Mouse (Mus musculus): ENCODE data around the gene Cxcl15. TPM values are rescaled to one million over a fixed set of nuclear protein-coding genes. Genes with fewer than 3 reads are reported as not detected.

The Cxcl15 gene
- total RNA-seq (2022), result not detected

GRCm38 (mm10) chr5:90794195-90794625 lies at the start of gene Cxcl15:
Gene Cxcl15, plus strand, starts transcription at chr5:90794534.
- DNase-seq (ENCODE audit: low spot score in 2 of 2), result no peak

DNA sequence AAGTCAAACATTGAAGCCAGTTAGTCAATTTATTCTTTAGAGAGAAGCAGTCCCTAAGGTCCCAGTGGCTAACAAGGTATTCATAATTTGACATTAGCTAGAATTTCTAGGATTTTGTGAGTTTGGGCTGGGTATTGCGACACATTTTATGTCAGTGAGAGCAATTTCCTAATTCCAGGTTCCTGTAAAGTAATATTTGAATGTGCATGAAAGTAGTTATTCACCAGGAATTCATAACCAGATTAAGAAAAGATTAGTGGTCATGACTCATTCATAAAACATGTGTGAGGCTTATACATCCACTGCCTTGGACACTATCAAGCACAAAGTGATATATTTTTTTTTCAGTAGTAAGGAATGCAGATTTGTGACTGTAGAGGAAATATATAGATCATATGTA lies 40.4 kb upstream of the Cxcl15 start:
- no peak for DNase-seq (ENCODE audit: low spot score in 2 of 2)

GRCm38 (mm10) chr5:90758020-90758605 lies 36.2 kb upstream of the Cxcl15 start:
- no peak for DNase-seq (ENCODE audit: low spot score in 2 of 2)

DNA sequence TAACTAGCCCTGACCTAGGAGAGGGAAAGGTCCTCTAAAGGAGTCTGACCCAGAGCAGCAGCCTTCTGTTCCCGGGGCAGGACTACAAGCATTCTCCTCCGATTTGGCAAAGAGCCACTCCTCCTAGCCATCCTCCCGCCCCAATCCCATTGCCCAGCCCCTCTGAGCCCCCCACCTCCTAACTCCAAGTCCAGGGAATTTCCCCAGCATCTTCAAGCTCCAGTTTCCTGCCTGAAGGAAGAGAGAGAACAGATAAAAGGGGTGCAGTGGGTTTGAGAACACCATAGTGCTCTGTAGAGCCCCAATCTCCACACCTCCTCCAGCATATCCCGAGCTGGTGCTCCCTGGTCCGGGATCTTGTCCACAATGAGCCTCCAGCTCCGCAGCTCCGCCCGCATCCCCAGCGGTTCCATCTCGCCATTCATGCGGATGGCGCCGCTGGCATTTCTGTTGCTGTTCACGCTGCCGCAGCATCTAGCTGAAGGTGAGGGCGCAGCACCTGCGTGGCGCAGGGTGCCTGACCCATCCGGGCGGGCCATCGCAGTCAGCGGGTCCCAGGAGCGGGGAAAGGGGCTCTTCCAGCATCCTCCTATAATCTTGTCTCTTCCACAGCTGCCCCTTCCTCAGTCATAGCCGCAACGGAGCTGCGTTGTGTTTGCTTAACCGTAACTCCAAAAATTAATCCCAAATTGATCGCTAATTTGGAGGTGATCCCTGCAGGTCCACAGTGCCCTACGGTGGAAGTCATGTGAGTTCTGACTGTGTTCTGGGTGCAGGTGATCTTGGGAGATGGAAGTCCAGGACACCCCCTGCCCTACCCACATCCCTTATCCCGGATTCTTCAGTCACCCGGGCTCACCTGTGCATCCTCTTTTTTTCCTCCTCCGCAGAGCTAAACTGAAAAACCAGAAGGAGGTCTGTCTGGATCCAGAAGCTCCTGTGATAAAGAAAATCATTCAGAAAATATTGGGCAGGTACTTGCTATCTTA lies 35.0 kb upstream of the Cxcl15 start, which contains the start of gene Cxcl5:
Gene Cxcl5 (plus strand): TSS at position 284 of the 989 bp plus-strand sequence.
- DNase-seq (ENCODE audit: low spot score in 2 of 2), result no peak

DNA sequence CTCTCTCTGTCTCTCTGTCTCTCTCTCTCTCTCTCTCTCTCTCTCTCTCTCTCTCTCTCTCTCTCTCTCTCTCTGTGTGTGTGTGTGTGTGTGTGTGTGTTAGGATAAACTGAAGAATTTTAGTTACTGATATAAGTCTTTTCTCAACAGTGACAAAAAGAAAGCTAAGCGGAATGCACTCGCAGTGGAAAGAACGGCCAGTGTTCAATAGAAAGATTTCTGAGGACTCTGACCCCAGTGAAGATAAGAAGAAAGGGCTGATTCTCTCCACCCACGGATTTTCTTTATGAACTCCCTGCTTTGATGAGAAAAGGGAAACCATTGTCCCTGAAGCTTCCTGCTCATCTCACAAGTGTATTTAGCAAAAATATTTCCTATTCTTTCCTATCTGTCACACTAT lies 34.0 kb upstream of the Cxcl15 start:
- DNase-seq (ENCODE audit: low spot score in 2 of 2), result no peak

GRCm38 (mm10) chr5:90760844-90761243 lies 33.5 kb upstream of the Cxcl15 start:
- no peak for DNase-seq (ENCODE audit: low spot score in 2 of 2)

DNA sequence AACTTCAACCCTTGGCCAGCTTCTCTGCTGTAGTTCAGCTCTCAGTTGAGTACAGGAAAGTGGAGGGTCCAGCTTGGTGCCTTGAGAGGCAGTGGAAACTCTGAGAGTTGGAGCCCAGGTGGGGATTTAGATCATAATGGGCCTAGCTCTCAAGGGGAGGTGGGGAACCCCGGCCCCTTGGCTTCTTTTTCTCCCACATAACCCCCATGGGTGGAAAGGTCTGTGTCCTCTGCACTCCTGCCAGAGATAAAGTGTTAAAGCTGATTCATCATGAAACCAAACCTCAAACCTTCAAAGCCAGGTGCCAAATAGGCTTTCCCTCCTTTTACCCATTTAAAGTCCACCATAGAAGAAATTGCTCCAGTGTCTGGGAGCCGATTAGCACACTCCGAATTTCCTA lies 32.5 kb upstream of the Cxcl15 start:
- no peak for DNase-seq (ENCODE audit: low spot score in 2 of 2)

DNA sequence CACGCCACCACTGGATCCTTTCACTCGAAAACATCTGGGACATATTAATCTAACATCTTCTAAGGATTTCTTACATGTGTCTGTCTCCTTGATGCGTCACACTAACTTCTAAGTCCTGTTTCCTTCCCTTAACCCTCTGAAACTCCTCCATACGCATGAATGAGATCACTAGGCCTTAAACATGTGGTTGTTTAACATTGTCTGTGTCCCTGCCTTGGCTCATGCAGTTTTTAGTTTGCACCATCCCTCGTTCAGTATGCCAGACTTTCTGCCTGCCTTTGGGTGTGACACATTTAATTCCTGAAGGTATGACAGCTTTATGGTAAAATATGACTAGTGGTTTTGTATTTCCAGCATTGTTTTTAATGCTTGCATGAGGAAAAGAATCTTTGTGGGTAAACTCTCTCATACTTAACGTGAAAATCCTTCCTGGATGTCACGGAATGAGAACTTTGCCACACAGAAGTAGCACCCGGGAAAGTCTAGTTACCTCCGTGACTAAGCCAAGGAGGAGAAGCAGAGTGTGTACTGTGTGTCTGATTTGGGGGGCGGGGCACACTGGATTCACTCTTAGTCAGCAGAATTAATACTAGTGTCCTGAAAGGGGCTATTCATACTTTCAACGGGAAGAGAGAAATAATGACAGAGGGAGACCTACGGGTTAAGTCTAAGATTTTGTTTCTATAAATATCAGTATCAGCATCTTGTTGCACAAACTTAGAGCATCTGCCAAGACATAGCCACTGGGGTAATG lies 30.2 kb upstream of the Cxcl15 start:
- DNase-seq (ENCODE audit: low spot score in 2 of 2), result no peak

DNA sequence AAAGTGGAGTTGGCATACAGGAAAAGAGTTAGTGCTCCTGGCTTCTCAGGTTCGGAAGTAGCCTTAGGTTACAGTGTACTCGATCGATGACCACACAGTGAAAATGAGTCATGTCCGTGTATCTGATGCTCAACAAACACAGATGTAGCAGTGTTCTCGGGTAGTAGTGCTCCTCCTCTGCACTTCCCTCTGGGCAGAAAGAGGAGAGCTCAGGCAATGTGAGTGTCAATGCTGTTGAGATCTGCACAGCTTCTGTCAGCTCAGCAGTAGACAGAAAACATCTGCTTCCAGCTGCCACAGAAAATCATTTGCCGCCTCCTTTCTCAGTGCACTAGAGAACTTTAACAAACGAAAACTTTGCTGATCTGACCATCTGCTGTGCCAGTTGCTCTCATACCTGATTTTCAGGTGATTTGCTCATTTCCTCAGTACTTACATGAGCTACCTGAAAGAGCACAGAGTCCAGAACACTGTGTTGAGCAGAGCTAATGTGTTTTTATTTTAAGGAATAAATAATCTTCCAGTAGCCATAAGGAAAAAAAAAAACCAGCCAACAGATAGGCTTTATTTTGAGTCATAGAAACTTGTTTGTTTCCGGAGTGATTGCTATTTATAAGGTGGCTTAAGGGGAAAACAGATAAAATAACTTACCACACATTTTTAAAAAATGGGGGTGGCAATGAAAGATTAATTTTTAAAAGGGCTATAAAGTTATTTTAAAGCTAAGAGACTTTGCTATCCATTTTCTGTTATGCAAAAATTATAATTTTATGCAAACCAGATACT lies 28.3 kb upstream of the Cxcl15 start:
- no peak for DNase-seq (ENCODE audit: low spot score in 2 of 2)

GRCm38 (mm10) chr5:90768218-90768617 lies 26.1 kb upstream of the Cxcl15 start, which contains the start of gene Ppbp:
Gene Ppbp, plus strand, starts transcription at chr5:90768518.
- no peak for DNase-seq (ENCODE audit: low spot score in 2 of 2)

DNA sequence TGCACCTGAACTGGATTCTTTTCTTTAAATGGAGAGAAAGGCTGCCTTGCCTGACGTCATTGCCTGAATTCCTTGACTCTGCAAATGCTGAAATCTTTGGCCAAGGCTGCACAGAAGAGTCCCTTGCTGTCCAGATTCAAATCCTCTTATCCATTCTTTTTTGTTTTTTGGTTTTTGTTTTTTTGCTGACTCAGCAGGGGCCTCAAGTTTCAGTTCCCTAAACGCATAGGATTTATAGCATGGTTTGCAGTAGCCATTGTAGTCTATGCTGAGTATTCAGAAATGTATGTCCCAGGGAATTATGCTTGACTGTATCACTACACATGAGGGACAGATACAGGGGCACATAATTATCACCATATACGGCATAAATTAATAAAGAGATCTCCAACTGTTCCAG lies 23.0 kb upstream of the Cxcl15 start:
- DNase-seq (ENCODE audit: low spot score in 2 of 2), result no peak

DNA sequence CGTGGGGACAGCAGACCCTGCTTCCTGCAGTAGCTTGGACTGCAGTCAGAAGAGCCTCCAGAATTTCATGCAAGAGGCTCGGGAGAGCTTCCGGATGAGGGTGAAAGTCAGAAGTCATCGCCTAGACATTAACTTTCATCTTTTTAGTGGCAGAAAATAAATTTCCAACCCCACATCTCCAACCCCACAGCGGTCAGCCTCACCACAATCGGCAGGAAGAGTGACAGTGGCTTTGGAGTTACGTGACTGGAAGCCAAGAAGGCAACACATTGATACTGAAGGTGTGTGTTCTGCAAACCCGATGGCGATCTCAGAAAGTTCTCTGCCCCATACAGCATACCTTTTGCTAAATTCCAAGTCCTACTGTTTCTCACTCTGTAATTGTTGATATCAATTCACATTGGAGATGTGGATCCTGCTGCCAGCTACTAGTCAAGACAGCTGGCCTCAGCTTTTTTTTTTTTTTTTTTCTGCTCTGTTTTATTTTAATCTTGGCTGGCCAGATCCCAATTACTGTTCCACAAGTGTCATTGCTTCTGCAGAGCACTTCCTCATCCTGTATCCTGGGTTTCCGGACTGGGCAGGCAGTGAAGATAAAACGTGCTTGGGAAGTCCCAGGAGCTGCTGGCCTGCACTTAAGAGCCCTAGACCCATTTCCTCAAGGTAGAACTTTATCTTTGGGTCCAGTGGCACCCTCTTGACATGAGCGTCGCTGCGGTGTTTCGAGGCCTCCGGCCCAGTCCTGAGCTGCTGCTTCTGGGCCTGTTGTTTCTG lies 22.3 kb upstream of the Cxcl15 start, which contains the start of gene Pf4:
Gene Pf4 (plus strand): TSS at position 556 of the 774 bp plus-strand sequence.
- DNase-seq (ENCODE audit: low spot score in 2 of 2), result no peak

- DNase-seq (ENCODE audit: low spot score in 2 of 2), result no peak
Measured at GRCm38 (mm10) chr5:90775562-90775961, 18.8 kb upstream of the Cxcl15 start.

DNA sequence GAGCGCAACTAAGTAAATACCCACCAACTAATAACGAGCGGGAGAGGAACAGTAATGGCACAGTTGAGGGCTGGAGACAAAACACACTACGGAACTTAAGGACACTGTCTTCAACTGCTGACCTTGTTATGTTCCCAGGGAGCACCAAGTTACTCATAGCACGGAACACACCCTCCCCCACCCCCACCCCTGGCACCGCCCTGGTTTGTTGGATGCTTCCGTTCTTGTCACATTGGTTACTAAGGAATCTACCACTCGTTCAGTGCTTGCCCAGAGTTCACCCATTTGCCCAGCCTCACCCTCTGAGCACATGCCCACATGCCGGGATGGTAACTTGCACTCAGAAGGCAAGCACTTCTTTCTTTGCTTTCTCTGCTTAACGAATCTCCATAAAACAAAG lies 16.7 kb upstream of the Cxcl15 start:
- DNase-seq (ENCODE audit: low spot score in 2 of 2), result no peak

GRCm38 (mm10) chr5:90778856-90779255 lies 15.5 kb upstream of the Cxcl15 start:
- no peak for DNase-seq (ENCODE audit: low spot score in 2 of 2)

GRCm38 (mm10) chr5:90783697-90784096 lies 10.6 kb upstream of the Cxcl15 start:
- DNase-seq (ENCODE audit: low spot score in 2 of 2), result no peak

DNA sequence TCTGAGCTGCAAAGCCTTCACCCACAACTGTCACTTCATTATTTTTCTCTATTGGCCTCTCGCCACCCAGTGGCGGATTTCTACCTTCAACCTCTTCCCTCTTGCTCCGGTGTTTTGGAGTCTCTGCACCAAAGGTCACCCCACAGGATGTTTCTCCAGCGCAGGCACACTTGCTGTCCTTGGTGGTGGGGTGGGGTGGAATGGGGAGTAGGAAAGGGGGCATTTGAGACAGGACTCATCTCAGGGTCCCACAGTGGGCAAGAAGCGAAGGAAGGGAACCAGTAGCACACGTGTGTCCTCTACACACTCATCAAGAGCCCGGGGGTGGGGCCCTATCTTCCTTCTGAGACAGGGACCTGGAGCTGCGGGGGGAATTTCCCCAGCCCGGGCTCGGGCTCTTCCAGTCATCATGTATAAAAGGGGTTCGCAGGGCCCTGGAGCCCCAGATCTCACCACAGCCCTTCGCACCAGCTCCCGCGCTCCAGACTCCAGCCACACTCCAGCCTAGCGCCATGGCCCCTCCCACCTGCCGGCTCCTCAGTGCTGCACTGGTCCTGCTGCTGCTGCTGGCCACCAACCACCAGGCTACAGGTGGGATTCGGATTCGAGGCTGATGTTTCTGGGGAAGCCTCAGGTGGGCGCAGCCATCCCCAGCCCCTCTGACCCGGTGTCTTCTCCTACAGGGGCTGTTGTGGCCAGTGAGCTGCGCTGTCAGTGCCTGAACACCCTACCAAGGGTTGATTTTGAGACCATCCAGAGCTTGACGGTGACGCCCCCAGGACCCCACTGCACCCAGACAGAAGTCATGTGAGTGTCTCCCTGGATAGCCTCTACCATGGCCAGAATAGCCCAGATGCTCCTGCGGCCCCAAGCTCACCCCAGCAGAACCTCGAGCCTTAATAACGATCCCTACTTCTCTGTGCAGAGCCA lies 8.4 kb upstream of the Cxcl15 start, which contains the start of gene Cxcl3:
Gene Cxcl3 (plus strand): TSS at position 445 of the 930 bp plus-strand sequence.
- no peak for DNase-seq (ENCODE audit: low spot score in 2 of 2)

GRCm38 (mm10) chr5:90788114-90788513 lies 6.2 kb upstream of the Cxcl15 start:
- no peak for DNase-seq (ENCODE audit: low spot score in 2 of 2)

Data from left cerebral cortex, adult 8-10 months (tissue).